17 mouse cellular contexts compared by ENCODE assay signal in genomic region chr10:79743650-79744365, GRCm38 (mm10). TPM values are rescaled to one million over a fixed set of nuclear protein-coding genes. Genes with fewer than 3 reads are reported as not detected.
DNase-seq lines count a peak whose midpoint lies in the region.
"Had no signal": no experiment of that assay in that cellular context is flagged by ENCODE, and none has a peak within 500 bp of the region (broad histone marks: within the 10 kb centered on the region; RNA-seq: fewer than 3 reads in every experiment).

No protein-coding gene starts in this region.

- intact Hi-C loops in left cerebral cortex, postnatal 25 days (cut with DNase I): no loop called here

- DNase-seq in brain, adult 2 months (ENCODE audit: low read depth, low spot score): peak; percentile 76
- peak; percentile 78 for DNase-seq in cerebellum, adult 11-12 months
- DNase-seq in cerebellum, adult 9-10 months: peak; percentile 74
- peak; percentile 75 to 77 for DNase-seq in cerebellum, postnatal 25 days
- DNase-seq in spleen, postnatal 36 days (ENCODE audit: low spot score in 2 of 2): no peak
- DNase-seq in Muller cell, postnatal 12 days (ENCODE audit: inconsistent ontology term): no peak
- DNase-seq in left cerebral cortex, postnatal 25 days (ENCODE audit: low spot score in 2 of 2): no peak
- DNase-seq: adrenal gland, adult 2 months; adrenal gland, postnatal 25 days; embryo, embryonic 11 days; gastrocnemius, postnatal 10 days; heart, adult 2 months; heart, postnatal 14 days; kidney, adult 2 months had no signal

RNA-seq across cellular contexts. Expression of gene Polrmt, which starts 2.6 kb away (rescaled TPM):
- 10 to 100 TPM; 42.1 to 45.7 TPM for total RNA-seq in left cerebral cortex, postnatal 25 days (2021)

RNA-seq across cellular contexts. Expression of gene Fgf22, which starts 11.1 kb away (rescaled TPM):
- 1 to 10 TPM; 2.8 to 4.0 TPM for total RNA-seq in left cerebral cortex, postnatal 25 days (2021)
- total RNA-seq: adrenal gland, adult 2 months; adrenal gland, postnatal 25 days; CH12.LX; common myeloid progenitor, adult 5-6 weeks; gastrocnemius, postnatal 10 days; heart, adult 2 months; heart, postnatal 14 days; hematopoietic stem cell, adult 5-6 weeks had no signal

RNA-seq across cellular contexts. Expression of gene Rnf126, which starts 22.9 kb away (rescaled TPM):
- 10 to 100 TPM; 90.9 to 96.0 TPM for total RNA-seq in left cerebral cortex, postnatal 25 days (2021)

RNA-seq across cellular contexts. Expression of gene Hcn2, which starts 27.4 kb away (rescaled TPM):
- 100 to 1,000 TPM; 111 to 123 TPM for total RNA-seq in left cerebral cortex, postnatal 25 days (2021)
- total RNA-seq: common myeloid progenitor, adult 5-6 weeks; hematopoietic stem cell, adult 5-6 weeks had no signal

RNA-seq across cellular contexts. Expression of gene Fstl3, which starts 33.3 kb away (rescaled TPM):
- total RNA-seq in left cerebral cortex, postnatal 25 days (2021): 1 to 10 TPM; 2.2 to 2.4 TPM

Comparison
In these comparisons a context has a peak if more than half of its experiments do, and no peak if none do; other contexts are left out.
1. DNase-seq: peak in brain, adult 2 months (single experiment), cerebellum, adult 11-12 months (single experiment), cerebellum, adult 9-10 months (single experiment) and cerebellum, postnatal 25 days (2 of 2); none in spleen, postnatal 36 days (0 of 2), Muller cell, postnatal 12 days (single experiment) and left cerebral cortex, postnatal 25 days (0 of 2).